8 mouse cellular contexts compared by ENCODE assay signal in the genomic region with DNA sequence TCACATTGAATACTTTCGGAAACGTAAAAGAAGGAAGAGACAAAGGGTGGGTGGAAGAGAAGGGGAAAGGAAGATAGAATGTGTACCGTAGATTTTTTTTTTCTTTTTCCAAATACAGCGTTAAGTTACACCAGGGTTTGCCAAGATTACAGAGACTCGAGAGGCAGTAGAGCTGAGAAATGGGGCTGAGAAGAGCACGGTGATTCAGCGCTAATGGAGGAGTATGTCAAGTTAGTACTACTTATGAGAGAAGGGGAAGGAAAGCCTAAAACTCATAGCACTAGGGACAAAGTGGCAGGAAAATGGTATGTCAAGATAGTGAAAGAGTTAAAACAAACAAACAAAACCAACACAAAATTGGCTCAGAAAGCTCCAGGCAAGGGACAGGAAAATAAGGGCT. TPM values are rescaled to one million over a fixed set of nuclear protein-coding genes. Genes with fewer than 3 reads are reported as not detected.
DNase-seq lines count a peak whose midpoint lies in the region; ATAC-seq and TF ChIP-seq lines count a peak whose summit lies in the region.

No protein-coding gene starts in this region.

- DNase-seq in kidney, postnatal 14 days = no peak
- DNase-seq in midbrain, embryonic 10.5 days (ENCODE audit: low spot score) = no peak
- DNase-seq in urinary bladder, postnatal 14 days (ENCODE audit: low spot score) = no peak
- DNase-seq in cerebellum, adult 18-20 months = no peak
- no peak for DNase-seq in cerebellum, adult 11 months

- no peak overlapping the region for H3K27ac ChIP-seq in kidney, embryonic 16.5 days (ENCODE audit: low read length)
- no peak overlapping the region for H3K27ac ChIP-seq in bone marrow macrophage, adult 2 months (ENCODE audit: insufficient read depth, low read depth, low read length)
- H3K27ac ChIP-seq in hindbrain, embryonic 12.5 days = no peak overlapping the region
- peak overlapping the region; percentile 89; the same call in 1 of the 2 replicates for H3K27ac ChIP-seq in midbrain, embryonic 10.5 days (replicated peaks)

- no peaks in the 10 kb centered on the region for H3K9me3 ChIP-seq in kidney, embryonic 16.5 days (ENCODE audit: low read length)
- no peaks in the 10 kb centered on the region for H3K9me3 ChIP-seq in hindbrain, embryonic 12.5 days (replicated peaks)
- no peaks in the 10 kb centered on the region; the same call in 1 of the 2 replicates for H3K9me3 ChIP-seq in midbrain, embryonic 10.5 days (replicated peaks)

- H3K27me3 ChIP-seq in kidney, embryonic 16.5 days (ENCODE audit: insufficient read depth, low read length) = no peaks in the 10 kb centered on the region
- H3K27me3 ChIP-seq in hindbrain, embryonic 12.5 days = no peaks in the 10 kb centered on the region
- no peaks in the 10 kb centered on the region for H3K27me3 ChIP-seq in midbrain, embryonic 10.5 days (ENCODE audit: low read depth, poor library complexity, severe bottlenecking)

- peak overlapping the region; percentile 97 for H3K4me3 ChIP-seq in kidney, embryonic 16.5 days (ENCODE audit: low read length)
- peak overlapping the region; percentile 60 for H3K4me3 ChIP-seq in bone marrow macrophage, adult 2 months (ENCODE audit: insufficient read depth, low read length)
- peak overlapping the region; percentile 76 for H3K4me3 ChIP-seq in hindbrain, embryonic 12.5 days
- H3K4me3 ChIP-seq in midbrain, embryonic 10.5 days = peak overlapping the region; percentile 81

- peak overlapping the region; percentile 87 for H3K4me2 ChIP-seq in kidney, embryonic 16.5 days (replicated peaks; ENCODE audit: low read depth, low read length)
- H3K4me2 ChIP-seq in hindbrain, embryonic 12.5 days (replicated peaks) = peak overlapping the region; percentile 69

- peaks cover 9% of the 10 kb centered on the region; the same call in 1 of the 2 replicates for H3K36me3 ChIP-seq in kidney, embryonic 16.5 days (ENCODE audit: insufficient read depth, low read length)
- H3K36me3 ChIP-seq in hindbrain, embryonic 12.5 days = peaks cover 13% of the 10 kb centered on the region
- H3K36me3 ChIP-seq in midbrain, embryonic 10.5 days = peaks cover 21% of the 10 kb centered on the region

- no peak for TF ChIP-seq POLR2A in bone marrow macrophage, adult 2 months (IDR thresholded peaks at IDR 0.05; ENCODE audit: borderline replicate concordance, low read depth, low read length)

- WGBS in kidney, embryonic 16.5 days = 21% methylated on average over 7 of the region's 7 CpGs
- WGBS in hindbrain, embryonic 12.5 days = 18% methylated on average over 7 of the region's 7 CpGs
- WGBS in midbrain, embryonic 10.5 days = 25% methylated on average over 7 of the region's 7 CpGs

- no peak for ATAC-seq in kidney, embryonic 16.5 days (ENCODE audit: low FRiP score, low TSS enrichment)
- ATAC-seq in hindbrain, embryonic 12.5 days (ENCODE audit: low FRiP score) = peak; percentile 36

- peak overlapping the region; percentile 32; the same call in 1 of the 2 replicates for H3K9ac ChIP-seq in kidney, embryonic 16.5 days (replicated peaks; ENCODE audit: low read length)
- peak overlapping the region; percentile 72; the same call in 1 of the 2 replicates for H3K9ac ChIP-seq in hindbrain, embryonic 12.5 days

- H3K4me1 ChIP-seq in kidney, embryonic 16.5 days (ENCODE audit: insufficient read depth, low read length) = peaks cover 12% of the 10 kb centered on the region; the same call in 1 of the 2 replicates
- no peaks in the 10 kb centered on the region for H3K4me1 ChIP-seq in bone marrow macrophage, adult 2 months (ENCODE audit: control insufficient read depth, insufficient read depth, low read length)
- peaks cover 7% of the 10 kb centered on the region for H3K4me1 ChIP-seq in hindbrain, embryonic 12.5 days
- H3K4me1 ChIP-seq in midbrain, embryonic 10.5 days = peaks cover 14% of the 10 kb centered on the region

- TF ChIP-seq CTCF in bone marrow macrophage, adult 2 months (IDR thresholded peaks at IDR 0.05; ENCODE audit: low read depth, low read length) = no peak

RNA-seq across cellular contexts. Expression of gene Ndufaf4, which starts 0.5 kb away (rescaled TPM):
- 46.4 and 53.5 TPM in 2 replicates for polyA plus RNA-seq in kidney, embryonic 16.5 days (2015; fragmentation: Nextera tagmentation; extraction: Ambion mirVana)
- polyA plus RNA-seq in bone marrow macrophage, adult 2 months (2012; ENCODE audit: insufficient read depth, insufficient read length, missing spikeins) = 7.2 and 10.2 TPM in 2 replicates
- polyA plus RNA-seq in hindbrain, embryonic 12.5 days (2016; fragmentation: Nextera tagmentation; extraction: Ambion mirVana) = 54.2 and 58.4 TPM in 2 replicates
- polyA plus RNA-seq in midbrain, embryonic 10.5 days (2016; fragmentation: Nextera tagmentation; extraction: Ambion mirVana) = 57.3 and 61.8 TPM in 2 replicates

RNA-seq across cellular contexts. Expression of gene Klhl32, which starts 46.4 kb away (rescaled TPM):
- polyA plus RNA-seq in kidney, embryonic 16.5 days (2015; fragmentation: Nextera tagmentation; extraction: Ambion mirVana) = 4.0 and 4.5 TPM in 2 replicates
- polyA plus RNA-seq in bone marrow macrophage, adult 2 months (2012; ENCODE audit: insufficient read depth, insufficient read length, missing spikeins) = not detected in 2 replicates
- 12.9 and 13.1 TPM in 2 replicates for polyA plus RNA-seq in hindbrain, embryonic 12.5 days (2016; fragmentation: Nextera tagmentation; extraction: Ambion mirVana)
- 3.8 and 5.5 TPM in 2 replicates for polyA plus RNA-seq in midbrain, embryonic 10.5 days (2016; fragmentation: Nextera tagmentation; extraction: Ambion mirVana)
